Mouse (Mus musculus) CD4-positive, CD25-positive, alpha-beta regulatory T cell, adult 9 weeks (primary cell): ENCODE measurements around the gene Mup18. TPM values are rescaled to one million over a fixed set of nuclear protein-coding genes. Genes with fewer than 3 reads are reported as not detected.

Experiments used
- polyA plus RNA-seq: library from polyadenylated mRNA; unstranded; fragments of 100-300 nt; shearing (Covaris generic); gene quantifications from one replicate; pipeline ENCODE4 v1.2.1, GENCODE M21; 2017

The Mup18 gene
- not detected for polyA plus RNA-seq

GRCm38 (mm10) chr4:61674036-61674435 lies at the start of gene Mup18:
Gene Mup18 (minus strand): TSS chr4:61674136.

Other genes starting within 250 kb of the Mup18 start
- gene Mup15, start 234.4 kb downstream of the Mup18 start, polyA plus RNA-seq = 0.35 TPM
- gene Mup16, start 154.6 kb downstream of the Mup18 start, polyA plus RNA-seq = not detected
- not detected for gene Mup17, start 78.3 kb downstream of the Mup18 start, polyA plus RNA-seq
- gene Mup19, start 108.1 kb upstream of the Mup18 start, polyA plus RNA-seq = not detected
- not detected for gene Mup5, start 161.1 kb upstream of the Mup18 start, polyA plus RNA-seq